Mouse (Mus musculus): ENCODE results near the gene C8a.

The C8a gene

GRCm38 (mm10) chr4:104876323-104876722 is at the start of gene C8a:
TSS of gene C8a (minus strand) at chr4:104876398.
- no peak for DNase-seq

GRCm38 (mm10) chr4:104925383-104925782 is 49.2 kb upstream of the C8a start:
- DNase-seq = no peak

DNA sequence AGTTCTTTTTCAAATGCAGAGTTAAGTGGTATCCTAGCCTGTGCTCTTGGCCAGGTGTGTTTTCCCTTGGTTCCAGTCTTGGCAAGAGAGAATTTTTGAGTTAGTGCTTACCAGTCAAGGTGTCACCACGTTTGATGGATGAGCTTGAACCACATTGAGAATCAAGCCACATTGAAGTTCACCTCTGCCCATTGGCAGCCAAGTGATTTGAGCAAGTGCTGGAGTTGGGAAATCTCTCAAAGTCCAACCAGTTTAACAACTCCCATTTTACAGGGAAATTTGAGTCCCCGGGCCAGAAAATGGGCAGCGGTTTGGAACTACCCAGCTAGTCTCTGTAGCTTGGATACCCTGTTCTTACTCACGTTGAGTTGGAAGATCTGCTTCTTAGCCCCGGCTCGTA is 41.8 kb upstream of the C8a start:
- DNase-seq = no peak

DNA sequence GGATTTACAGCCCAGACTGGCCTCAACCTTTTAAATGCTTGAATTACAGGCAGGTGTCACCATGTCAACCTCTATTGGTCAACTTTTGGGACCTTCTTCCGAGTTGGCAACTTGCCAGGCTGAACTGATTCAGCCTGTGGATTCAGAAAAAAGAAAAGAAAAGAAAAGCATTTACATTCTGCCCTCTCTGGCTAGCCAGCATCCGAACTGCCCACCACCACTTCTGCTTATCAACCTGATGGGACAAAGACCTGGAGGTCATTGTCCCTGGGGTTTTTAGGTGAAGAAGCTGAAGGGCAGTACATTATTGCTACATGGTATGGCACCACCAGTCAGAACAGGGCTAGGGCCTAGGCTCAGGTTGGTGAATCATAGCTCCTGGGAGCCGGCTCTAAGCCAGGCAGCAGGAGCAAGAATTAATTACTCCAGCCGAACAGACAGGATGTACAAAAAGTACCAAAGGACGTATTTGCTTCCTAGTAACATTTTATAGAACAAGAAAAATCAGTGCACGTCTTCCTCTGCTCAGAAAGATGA is 38.6 kb upstream of the C8a start:
- DNase-seq = no peak

- peak; percentile 14 to 36 for DNase-seq
Measured at GRCm38 (mm10) chr4:104913291-104914129, 37.3 kb upstream of the C8a start, which contains the start of gene Fyb2. TSS of gene Fyb2 (plus strand) at chr4:104913456.

DNA sequence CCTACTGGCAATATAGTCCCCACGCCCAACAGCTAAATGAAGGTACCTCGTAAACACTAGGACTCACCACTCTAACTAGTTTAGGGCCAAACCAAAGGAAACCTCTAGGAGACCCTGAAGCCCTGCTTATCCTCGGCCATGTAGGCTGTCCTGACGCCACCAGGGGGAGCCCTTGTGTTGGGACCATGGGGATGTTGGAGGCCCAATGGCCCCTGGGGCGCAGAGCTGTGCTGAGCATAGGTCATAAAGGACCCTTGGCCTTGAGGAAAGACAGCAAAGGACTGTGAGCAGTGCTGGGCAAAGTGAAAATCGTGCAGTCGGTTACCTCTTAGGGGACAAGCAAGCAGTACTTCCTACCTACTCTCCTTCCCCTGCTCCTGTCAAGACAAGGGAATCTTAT is 35.5 kb upstream of the C8a start:
- DNase-seq = peak; percentile 63 to 74

DNA sequence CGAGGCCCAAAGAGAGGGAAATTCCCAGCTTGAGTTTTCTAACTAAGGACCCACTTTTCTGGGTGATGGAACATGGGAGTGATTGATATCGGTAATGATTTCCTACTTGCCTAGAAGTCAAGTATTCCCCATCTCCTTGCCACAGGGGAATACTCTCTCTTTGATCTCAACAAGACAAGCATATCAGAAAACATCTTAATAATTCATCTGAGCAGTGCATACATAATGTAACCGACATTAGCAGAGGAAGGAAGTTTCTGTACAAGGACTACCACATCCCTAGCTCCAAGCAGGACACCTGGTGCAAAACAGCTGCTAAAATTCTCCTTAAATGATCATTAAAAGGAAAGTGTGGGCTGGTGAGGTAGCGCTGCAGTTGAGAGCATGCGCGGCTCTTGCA is 28.9 kb upstream of the C8a start:
- no peak for DNase-seq

GRCm38 (mm10) chr4:104902836-104903235 is 26.6 kb upstream of the C8a start:
- DNase-seq = no peak

DNA sequence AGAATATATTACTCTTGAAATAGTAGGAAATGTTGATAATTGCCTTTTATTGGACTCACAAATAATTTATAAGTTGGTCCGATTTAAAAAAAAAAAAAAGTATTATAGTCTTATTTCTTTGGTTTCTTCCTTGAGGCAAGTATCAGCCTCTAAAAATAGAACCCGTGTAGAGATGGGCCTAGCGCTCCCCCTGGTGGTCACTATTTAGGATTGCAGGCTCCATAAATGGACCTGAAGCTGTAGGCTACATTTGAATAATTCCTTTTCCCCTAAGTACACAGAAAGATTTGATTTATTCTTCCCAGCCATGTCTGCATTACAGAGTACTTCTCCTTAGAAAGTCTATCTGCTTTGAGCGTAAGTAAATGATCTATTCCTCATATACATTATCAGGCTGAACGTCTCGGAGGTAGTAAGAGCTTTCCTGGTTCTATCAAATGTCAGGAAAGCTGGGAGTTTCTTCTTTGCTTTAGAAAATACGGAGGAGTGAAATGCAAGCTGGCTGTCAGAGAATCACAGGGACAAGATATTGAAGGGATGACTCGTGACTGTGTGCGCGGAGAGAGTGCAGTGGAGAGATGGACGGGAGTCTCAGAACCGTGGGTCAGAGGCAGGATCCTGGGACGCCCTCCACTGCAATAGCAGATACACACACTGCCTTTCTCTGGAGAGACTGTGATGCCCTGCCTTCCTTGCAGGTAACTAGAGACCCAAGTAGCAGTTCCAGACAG is 18.0 kb upstream of the C8a start:
- DNase-seq = peak; percentile 28 to 40

DNA sequence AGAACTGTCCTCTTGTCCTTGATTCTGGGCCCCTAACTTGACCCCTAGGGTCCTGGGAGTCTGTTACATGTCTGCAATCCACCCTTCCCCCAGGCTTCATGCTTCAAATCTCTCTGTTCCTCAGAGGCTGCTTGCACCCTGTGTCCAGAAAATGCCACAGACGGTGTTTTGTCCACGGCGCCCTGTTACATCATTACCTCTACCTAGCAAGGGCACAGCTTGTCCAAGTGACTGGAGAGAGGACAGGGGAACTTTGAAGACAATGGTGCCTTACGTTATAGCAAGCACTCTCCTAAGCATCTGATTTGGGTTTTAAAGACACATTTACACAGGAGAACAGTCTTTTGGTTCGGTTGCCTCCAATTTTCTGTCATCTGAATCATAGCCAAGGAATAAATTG is 17.4 kb upstream of the C8a start:
- no peak for DNase-seq

DNA sequence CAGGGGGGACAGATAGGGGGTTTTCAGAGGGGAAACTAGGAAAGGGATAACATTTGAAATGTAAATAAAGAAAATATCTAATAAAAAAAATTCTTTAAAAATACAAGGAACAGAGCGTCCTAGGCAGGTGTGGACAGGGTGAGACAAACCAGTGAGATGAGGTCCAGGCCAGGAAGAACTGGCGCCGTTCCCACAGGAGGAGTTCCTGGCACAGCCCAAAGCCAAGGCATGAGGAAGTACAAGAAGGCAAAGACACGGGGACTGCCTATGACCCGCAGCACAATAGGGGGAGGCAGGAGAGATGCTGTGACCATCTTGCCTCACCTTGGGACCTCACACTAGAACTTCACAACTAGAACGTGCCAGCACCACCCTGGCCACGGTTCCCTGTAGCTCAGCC is 15.5 kb upstream of the C8a start:
- DNase-seq = no peak

- peak; percentile 28 to 60 for DNase-seq
Measured at GRCm38 (mm10) chr4:104888499-104889262, 12.5 kb upstream of the C8a start.

- DNase-seq = no peak
Measured at GRCm38 (mm10) chr4:104887486-104887885, 11.3 kb upstream of the C8a start.

GRCm38 (mm10) chr4:104875832-104876231 is 366 bp downstream of the C8a start:
- no peak for DNase-seq

DNA sequence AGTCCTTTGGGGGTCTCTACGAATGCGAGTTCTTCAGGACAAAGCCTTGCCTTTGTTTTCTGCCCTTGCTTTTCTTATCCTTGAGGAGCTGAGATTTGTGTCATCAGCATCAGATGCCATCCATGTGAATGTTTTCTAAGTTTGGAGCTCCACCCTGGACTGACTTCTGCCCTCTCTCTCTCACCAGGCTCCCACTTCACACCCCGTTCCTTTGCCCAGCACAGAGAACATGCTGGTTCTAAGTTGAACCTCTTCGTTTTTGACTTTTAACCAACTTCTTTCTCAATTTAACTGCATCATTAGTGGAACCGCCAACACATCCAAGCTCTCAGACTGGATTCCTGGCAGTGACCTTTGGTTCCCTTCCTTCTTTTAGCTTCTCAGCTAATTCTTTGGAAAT is 6.0 kb downstream of the C8a start:
- DNase-seq = no peak

GRCm38 (mm10) chr4:104869581-104869980 is 6.6 kb downstream of the C8a start:
- no peak for DNase-seq

DNA sequence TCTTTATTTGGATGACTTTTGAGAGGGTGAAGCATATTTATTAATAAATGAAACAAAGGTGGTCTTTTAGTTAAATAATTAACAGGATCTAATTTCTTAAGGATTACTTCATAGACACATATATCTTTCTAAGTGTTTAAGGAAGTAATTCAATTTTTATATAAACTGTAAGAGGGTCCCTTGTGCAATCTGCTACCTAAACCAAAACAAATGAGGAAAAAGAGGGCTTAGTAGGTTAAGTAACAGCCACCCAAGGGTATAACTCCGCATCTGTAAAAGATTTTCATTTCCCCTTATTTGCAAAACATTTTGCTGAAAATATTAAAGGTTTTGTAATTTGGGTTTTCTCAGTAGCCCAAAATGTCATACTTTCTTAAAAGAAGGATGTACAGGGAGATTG is 11.8 kb downstream of the C8a start:
- no peak for DNase-seq

GRCm38 (mm10) chr4:104861241-104861640 is 15.0 kb downstream of the C8a start:
- no peak for DNase-seq

- no peak for DNase-seq
Measured at GRCm38 (mm10) chr4:104857823-104858222, 18.4 kb downstream of the C8a start.

- no peak for DNase-seq
Measured at GRCm38 (mm10) chr4:104857029-104857428, 19.2 kb downstream of the C8a start, which contains the start of gene Gm17662. TSS of gene Gm17662 (plus strand) at chr4:104857329.

DNA sequence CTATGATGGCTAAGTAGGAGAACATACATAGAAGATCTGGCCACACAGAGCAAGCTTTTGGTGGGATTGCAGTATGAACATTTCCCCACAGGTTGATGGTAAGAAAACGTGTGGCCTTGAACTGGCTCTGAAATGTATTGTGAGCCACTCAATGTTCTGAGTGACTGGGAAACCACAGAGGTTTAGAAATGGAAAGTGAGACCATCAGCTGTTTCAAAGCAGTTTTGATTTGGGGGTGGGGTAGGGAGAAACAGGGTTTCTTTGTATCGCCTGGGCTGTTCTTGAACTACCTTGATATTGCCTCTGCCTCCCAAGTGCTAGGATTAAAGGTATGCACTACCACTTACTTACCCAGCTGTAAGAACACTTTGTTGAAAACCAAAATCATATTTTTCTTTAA is 21.0 kb downstream of the C8a start:
- no peak for DNase-seq

DNA sequence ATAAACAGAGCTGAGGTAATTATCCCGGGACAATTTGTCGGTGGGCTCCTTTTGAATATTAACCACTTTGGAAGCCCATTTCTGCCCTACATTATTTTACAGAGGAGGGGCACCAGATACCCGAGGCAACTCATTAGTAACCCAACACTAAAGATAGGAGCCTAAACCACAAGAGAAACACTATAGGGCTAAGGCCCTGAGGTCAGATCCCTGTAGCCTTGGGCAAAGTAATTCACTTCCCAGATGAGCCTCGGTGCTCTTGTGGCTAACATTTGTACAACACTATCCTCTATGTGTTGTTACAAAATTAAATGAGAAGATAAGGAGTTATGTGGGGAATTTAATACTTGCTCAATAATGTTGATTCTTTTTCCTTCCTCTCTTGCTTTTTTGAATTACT is 32.7 kb downstream of the C8a start:
- no peak for DNase-seq

DNA sequence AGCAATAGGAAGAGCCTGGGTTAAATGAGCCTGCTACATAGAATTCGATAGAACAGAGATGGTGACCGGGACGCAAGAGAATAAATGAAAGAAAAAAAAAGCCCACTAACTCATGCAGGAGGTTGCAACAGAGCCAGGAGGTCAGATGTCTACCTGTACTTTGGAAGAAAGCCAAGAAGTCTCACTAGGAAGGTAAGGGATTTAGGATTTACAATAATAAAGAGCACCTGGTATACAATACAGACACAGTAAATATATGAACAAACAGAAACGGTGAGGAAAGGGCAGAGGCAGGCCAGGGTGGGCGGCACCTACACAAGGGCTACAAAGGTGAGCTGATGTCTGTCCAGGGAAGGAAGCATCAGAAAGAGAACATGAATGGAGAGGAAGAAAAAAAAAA is 34.0 kb downstream of the C8a start:
- DNase-seq = no peak

Data from lung, postnatal 4 days (tissue).